Mouse (Mus musculus) cerebellum, adult 2 months (tissue): ENCODE measurements around the gene Prss57.

Experiments
- CTCF ChIP-seq: fragments of 200-500 bp; IDR thresholded peaks from 2 replicates; pipeline ENCODE4 v1.5.1; 2011; ENCODE audit warnings: low read depth, mild to moderate bottlenecking, control low read depth, low read length, moderate library complexity, borderline replicate concordance; ENCODE audit not compliant: insufficient read depth
- POLR2A ChIP-seq: fragments of 200-500 bp; IDR thresholded peaks from 2 replicates; pipeline ENCODE4 v1.6.1; 2011; ENCODE audit warnings: low read length, control low read depth, borderline replicate concordance; ENCODE audit not compliant: insufficient read depth

DNA sequence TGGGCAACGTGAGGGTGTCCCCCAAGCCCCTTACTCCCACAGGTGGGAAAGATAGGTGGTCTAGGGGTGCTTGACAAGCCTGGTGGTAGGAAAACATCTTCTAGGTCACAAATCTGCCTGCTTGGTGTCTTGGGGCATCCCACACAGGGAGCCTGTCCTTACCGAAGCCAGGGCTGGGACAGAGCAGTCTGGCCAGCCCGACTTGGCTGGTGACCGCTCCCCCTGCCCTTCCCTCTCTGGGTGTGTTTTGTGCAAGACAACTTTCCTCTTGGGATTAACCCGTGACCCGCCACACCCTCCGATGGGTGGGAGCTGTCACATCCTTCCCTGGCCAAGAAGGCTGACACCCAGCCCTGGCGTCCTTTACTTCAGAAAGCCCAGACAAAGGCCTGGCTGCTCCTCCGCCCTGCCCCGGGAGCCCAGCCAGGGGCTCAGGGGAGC lies 3.8 kb upstream of the Prss57 start:
- TF ChIP-seq POLR2A (no peak), CTCF (no peak)
